Mouse (Mus musculus) liver, adult 2 months (tissue): ENCODE measurements around the gene Ryr1. TPM values are rescaled to one million over a fixed set of nuclear protein-coding genes. Genes with fewer than 3 reads are reported as not detected.

ENCODE experiments used
- DNase-seq: peaks from one replicate; pipeline ENCODE4 v3.0.0-alpha.2; 2011; ENCODE audit warnings: low read depth, low spot score; ENCODE audit errors: extremely low read depth
- H3K27ac ChIP-seq: fragments of 200-500 bp; replicated peaks from 2 replicates; pipeline ENCODE4 v1.5.1; 2012; ENCODE audit warnings: low read depth, mild to moderate bottlenecking, control low read depth, inconsistent platforms, low read length; ENCODE audit not compliant: insufficient read depth
- H3K27me3 ChIP-seq: fragments of 200-500 bp; 2 replicates; pipeline ENCODE4 v1.6.1; 2012; ENCODE audit warnings: mild to moderate bottlenecking, moderate library complexity, low read length, inconsistent platforms; ENCODE audit not compliant: control insufficient read depth, insufficient read depth
- H3K36me3 ChIP-seq: fragments of 200-500 bp; 2 replicates; pipeline ENCODE4 v1.6.1; 2012; ENCODE audit warnings: low read length, inconsistent platforms; ENCODE audit not compliant: control insufficient read depth, insufficient read depth
- H3K4me1 ChIP-seq: fragments of 200-500 bp; 2 replicates; pipeline ENCODE4 v1.6.1; 2011; ENCODE audit warnings: low read length; ENCODE audit not compliant: control insufficient read depth, insufficient read depth
- H3K4me3 ChIP-seq: fragments of 200-500 bp; 2 replicates; pipeline ENCODE4 v1.5.1; 2011; ENCODE audit warnings: low read depth, mild to moderate bottlenecking, control low read depth, low read length, moderate library complexity; ENCODE audit not compliant: insufficient read depth
- H3K79me2 ChIP-seq: fragments of 200-500 bp; 2 replicates; pipeline ENCODE4 v1.6.1; 2012; ENCODE audit warnings: inconsistent platforms, mild to moderate bottlenecking, low read length, moderate library complexity; ENCODE audit not compliant: control insufficient read depth, insufficient read depth
- H3K9ac ChIP-seq: fragments of 200-500 bp; 2 replicates; pipeline ENCODE4 v1.6.1; 2012; ENCODE audit warnings: low read depth, mild to moderate bottlenecking, control low read depth, inconsistent platforms, low read length
- CTCF ChIP-seq: fragments of 200-500 bp; IDR thresholded peaks from 2 replicates; pipeline ENCODE4 v1.5.1; 2011; ENCODE audit warnings: low read depth, low read length, control low read depth
- POLR2A ChIP-seq: fragments of 200-500 bp; IDR thresholded peaks from 2 replicates; pipeline ENCODE4 v1.6.1; 2011; ENCODE audit warnings: low read length, control low read depth; ENCODE audit not compliant: insufficient read depth; ENCODE audit errors: extremely low read depth
- WGBS: fragments of 180-500 bp; shearing (Covaris S2); methylation state at CpG from one replicate; pipeline ENCODE4 v1.1.7; 2018; 5-methylcytosine and 5-hydroxymethylcytosine counted together
- polyA plus RNA-seq: library from polyadenylated mRNA; depleted of rRNA; stranded (reverse); fragments of >200 nt; gene quantifications from 2 replicates; pipeline ENCODE4 v1.2.3, GENCODE M21; 2012
- total RNA-seq: library from RNA; depleted of rRNA; stranded (reverse); fragments of >200 nt; gene quantifications from 2 replicates; pipeline ENCODE4 v1.2.3, GENCODE M21; 2014

Gene Ryr1
- total and polyA plus RNA-seq, 2 experiments = 0.01 to 0.46 TPM

DNA sequence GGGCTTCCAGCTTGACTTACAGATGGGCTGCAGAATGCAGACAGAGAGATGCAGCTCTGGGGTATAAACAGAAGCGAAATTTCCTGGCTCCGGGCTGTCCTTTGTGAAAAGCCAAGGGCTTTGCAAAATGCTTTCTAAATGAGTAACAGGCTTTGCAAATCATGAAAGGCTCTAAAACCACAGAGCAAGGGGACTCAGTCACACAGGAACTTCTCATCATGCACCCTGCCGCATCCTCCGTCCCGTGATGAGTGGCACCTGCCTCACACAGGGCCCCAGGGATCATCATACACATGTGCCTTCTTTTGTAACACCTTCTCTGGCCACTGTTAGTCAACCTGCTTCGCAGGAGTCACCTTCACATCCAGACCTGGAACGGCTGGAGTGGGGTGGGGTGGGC, 99.4 kb downstream of the Ryr1 start:
- TF ChIP-seq CTCF (no peak), POLR2A (no peak)
- 81% methylated on average over 7 of the region's 7 CpGs for WGBS
- H3K36me3 ChIP-seq = no peaks in the 10 kb centered on the region
- H3K9ac ChIP-seq = no peak overlapping the region
- H3K27ac ChIP-seq = no peak overlapping the region
- no peaks in the 10 kb centered on the region for H3K27me3 ChIP-seq
- no peaks in the 10 kb centered on the region for H3K4me1 ChIP-seq
- no peaks in the 10 kb centered on the region for H3K79me2 ChIP-seq
- DNase-seq = no peak
- H3K4me3 ChIP-seq = no peak overlapping the region

DNA sequence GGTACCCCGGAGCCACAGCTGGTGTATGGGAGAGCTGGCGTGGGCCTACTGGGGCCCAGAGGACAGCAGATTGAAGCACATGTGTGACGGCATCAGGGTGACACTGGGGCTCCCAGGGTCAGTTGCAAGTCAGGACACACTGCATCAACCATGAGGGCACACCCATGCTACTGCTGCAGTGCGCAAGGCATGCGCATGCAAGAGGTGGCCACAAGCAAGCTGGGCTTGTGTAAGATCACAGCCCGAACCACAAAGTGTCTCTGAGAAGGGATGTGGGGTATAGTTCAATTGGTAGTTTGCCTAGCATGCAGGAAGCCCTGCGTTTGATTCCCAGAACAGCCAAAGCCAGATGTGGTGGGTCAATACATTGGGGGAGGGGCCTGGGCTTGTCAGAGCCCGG, 101.5 kb downstream of the Ryr1 start:
- no peaks in the 10 kb centered on the region for H3K79me2 ChIP-seq
- 75% methylated on average over 8 of the region's 8 CpGs for WGBS
- TF ChIP-seq POLR2A = no peak
- TF ChIP-seq CTCF = no peak

DNA sequence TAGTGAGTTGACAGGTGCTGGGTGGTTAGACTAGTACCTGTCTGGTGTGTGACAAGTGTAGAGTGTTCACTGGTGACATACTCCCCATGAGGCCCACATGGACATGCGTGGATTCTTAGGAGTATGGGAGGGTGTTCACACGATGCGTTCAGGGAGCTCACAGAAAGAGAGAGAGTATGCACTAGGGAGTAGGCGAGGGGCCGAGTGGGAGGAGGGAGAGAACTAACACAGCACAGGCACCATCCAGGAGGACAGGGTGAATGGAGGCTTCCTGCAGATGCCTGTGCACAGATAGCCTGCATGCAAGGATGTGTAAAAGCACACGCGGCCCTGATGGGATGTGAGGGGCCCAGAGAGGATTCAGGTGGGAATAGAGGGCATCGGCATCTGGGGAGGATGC, 102.5 kb downstream of the Ryr1 start:
- Histone ChIP-seq H3K9ac (no peak overlapping the region), H3K4me3 (no peak overlapping the region), H3K27me3 (peaks cover 15% of the 10 kb centered on the region), H3K36me3 (no peaks in the 10 kb centered on the region), H3K4me1 (no peaks in the 10 kb centered on the region), H3K79me2 (no peaks in the 10 kb centered on the region), H3K27ac (no peak overlapping the region)
- 90% methylated on average over 8 of the region's 8 CpGs for WGBS
- TF ChIP-seq POLR2A = no peak
- TF ChIP-seq CTCF = no peak
- DNase-seq = no peak

More for the DNA sequence above, 101.5 kb downstream of the Ryr1 start:
- no peak overlapping the region for H3K4me3 ChIP-seq
- H3K27ac ChIP-seq = no peak overlapping the region
- DNase-seq = no peak
- no peaks in the 10 kb centered on the region for H3K36me3 ChIP-seq
- no peak overlapping the region for H3K9ac ChIP-seq
- no peaks in the 10 kb centered on the region for H3K4me1 ChIP-seq
- H3K27me3 ChIP-seq = peaks cover 14% of the 10 kb centered on the region

DNA sequence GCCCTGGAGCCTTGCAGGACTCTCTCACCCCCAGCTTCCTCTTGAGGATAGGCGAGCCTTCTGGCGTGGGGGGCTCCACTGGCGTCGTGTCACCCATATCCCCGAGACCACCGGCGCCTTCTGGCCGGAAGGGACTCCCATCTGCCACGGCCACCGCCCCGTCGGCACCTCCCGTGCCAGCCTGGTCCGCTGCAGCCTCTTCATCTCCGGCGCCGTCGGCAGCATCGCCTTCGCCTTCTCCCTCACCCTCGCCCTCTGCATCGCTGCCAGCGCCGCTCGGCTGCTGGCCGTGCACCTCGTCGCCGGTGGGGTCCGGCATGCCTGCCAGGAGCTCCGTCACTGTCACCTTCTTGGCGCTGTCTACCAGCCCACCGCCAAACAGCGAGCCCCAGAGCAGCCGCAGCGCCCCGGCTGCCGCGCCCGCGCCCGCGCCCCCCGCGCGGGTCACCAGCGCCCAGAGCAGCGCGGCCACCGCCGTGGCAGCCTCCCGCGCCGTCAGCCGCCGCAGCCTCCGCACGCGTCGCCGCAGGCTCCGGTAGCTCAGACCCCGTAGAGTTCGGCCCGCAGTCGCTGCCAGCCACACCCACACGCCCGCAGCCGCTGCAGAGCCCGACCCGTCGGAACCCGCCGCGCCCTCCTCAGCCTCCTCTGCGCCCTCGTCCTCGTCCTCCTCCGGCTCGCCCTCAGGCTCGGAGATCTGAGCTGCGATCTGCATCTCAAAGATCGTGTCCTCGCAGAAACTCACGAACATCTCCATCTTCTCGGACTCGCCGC, 105.3 kb downstream of the Ryr1 start:
- no peaks in the 10 kb centered on the region for H3K79me2 ChIP-seq
- WGBS = 6% methylated on average over 88 of the region's 88 CpGs
- TF ChIP-seq POLR2A = no peak
- no peaks in the 10 kb centered on the region for H3K36me3 ChIP-seq
- H3K4me1 ChIP-seq = no peaks in the 10 kb centered on the region
- no peak overlapping the region for H3K27ac ChIP-seq
- peaks cover 15% of the 10 kb centered on the region for H3K27me3 ChIP-seq
- H3K9ac ChIP-seq = no peak overlapping the region
- DNase-seq = no peak
- no peak overlapping the region; the same call in 1 of the 2 replicates for H3K4me3 ChIP-seq

DNA sequence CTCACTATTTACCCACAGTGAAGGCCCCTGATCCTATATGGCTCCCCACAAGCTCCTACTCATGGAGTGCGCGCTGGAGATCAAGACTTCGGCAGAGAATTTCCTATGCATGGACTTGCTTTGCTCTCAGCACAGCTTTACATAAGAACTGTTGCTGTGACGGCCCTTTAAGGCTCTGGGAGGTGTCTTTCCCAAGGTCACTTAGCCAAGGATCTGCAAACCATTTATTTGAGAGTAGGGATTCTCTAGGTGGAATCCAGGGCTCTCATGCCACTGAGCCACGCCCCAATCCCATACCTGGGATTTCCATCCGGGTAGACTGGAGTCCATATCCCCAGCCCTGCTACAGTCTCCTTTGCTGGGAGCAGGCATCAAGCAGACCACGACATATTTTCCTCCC, 107.8 kb downstream of the Ryr1 start:
- DNase-seq = no peak
- Histone ChIP-seq H3K79me2 (no peaks in the 10 kb centered on the region), H3K9ac (no peak overlapping the region), H3K4me1 (no peaks in the 10 kb centered on the region), H3K27me3 (peaks cover 15% of the 10 kb centered on the region), H3K36me3 (no peaks in the 10 kb centered on the region), H3K4me3 (no peak overlapping the region), H3K27ac (no peak overlapping the region)
- 85% methylated on average over 7 of the region's 7 CpGs for WGBS
- TF ChIP-seq CTCF = no peak
- TF ChIP-seq POLR2A = no peak

DNA sequence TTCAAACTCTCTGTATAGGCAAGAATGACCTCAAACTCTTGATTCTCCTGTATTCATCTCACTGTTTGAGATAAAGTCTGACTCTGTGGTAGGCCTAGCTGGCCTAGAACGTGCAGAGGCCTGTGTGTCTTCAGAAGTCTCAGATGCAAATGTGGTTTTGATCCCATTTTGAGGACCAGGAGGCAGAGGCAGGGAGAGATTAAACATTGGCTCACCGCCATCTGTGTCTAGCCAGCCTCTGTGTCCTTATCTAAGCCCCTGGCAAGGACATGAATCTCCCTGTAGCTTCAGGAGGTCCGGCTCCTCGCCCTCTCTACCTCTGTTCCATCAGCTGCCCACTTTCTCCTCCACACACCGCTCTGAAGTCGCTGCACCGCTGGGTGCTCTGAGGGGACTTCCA, 108.5 kb downstream of the Ryr1 start:
- Histone ChIP-seq H3K9ac (no peak overlapping the region), H3K27me3 (peaks cover 15% of the 10 kb centered on the region), H3K79me2 (no peaks in the 10 kb centered on the region), H3K4me3 (no peak overlapping the region), H3K4me1 (no peaks in the 10 kb centered on the region), H3K27ac (no peak overlapping the region), H3K36me3 (no peaks in the 10 kb centered on the region)
- 86% methylated on average over 7 of the region's 7 CpGs for WGBS
- DNase-seq = no peak
- no peak for TF ChIP-seq CTCF
- no peak for TF ChIP-seq POLR2A
